Mouse (Mus musculus) neural tube, embryonic 10.5 days (tissue): Measurements from ENCODE around the gene Comt.

ENCODE experiments used
- DNase-seq: peaks from one replicate; pipeline ENCODE4 v3.0.0-alpha.2; 2017; ENCODE audit warnings: low spot score; ENCODE audit errors: extremely low spot score

Gene Comt

GRCm38 (mm10) chr16:18436128-18436527, 9.5 kb upstream of the Comt start:
- no peak for DNase-seq

DNA sequence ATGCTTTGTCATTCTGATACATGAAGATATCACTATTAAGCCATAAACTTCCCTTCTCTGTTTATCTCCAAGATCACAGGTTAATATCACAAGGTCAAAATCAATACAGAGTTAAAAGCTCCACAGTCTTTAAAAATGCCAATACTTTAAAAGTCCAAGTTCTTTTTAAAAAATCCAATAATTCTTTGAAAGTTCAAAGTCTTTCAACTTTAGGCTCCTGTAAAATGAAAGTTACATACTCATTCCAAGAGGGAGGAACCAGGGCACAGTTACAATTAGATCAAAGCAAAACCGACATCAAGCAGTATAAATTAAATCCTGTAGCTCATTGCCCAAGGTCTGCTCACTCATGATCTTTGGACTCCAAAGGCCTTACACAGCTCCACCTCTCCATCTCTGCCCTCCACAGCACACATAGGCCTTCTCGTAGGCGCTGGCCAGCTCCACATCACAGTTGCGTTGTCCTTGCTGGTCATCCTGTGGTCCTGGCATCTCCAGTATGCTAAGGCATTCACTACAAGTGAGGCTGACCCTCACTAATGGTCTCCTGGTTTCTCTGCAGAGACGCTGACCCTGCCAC, 6.8 kb upstream of the Comt start:
- no peak for DNase-seq

GRCm38 (mm10) chr16:18430641-18431212, 4.1 kb upstream of the Comt start:
- DNase-seq, result no peak

GRCm38 (mm10) chr16:18429641-18430040, 3.0 kb upstream of the Comt start:
- DNase-seq, result no peak

DNA sequence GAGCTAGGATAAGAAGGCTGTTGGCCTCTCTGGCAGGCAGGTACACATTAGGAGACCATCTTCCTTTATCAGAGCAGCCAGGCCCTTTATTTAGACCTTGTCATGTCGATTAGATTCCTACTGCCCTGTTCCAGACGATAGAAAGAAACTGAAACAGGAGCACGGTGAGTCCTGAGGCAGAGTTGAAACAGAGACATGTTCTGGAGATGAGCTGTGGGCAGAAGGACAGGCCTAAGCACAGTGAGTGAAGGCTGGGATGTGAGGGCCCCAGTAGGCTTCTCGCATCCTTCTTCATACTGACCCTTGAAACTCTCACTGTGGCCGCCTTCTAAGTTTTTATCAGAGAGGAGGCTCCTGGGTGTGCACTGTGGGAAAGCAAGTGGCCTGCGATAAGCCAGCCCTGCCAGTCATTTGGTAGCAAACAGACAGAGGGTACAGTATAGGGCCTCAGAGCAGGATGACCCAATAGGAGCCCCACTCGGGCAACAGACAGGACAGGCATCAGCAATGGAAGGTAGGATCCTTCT, 1.9 kb upstream of the Comt start:
- DNase-seq, result no peak

DNA sequence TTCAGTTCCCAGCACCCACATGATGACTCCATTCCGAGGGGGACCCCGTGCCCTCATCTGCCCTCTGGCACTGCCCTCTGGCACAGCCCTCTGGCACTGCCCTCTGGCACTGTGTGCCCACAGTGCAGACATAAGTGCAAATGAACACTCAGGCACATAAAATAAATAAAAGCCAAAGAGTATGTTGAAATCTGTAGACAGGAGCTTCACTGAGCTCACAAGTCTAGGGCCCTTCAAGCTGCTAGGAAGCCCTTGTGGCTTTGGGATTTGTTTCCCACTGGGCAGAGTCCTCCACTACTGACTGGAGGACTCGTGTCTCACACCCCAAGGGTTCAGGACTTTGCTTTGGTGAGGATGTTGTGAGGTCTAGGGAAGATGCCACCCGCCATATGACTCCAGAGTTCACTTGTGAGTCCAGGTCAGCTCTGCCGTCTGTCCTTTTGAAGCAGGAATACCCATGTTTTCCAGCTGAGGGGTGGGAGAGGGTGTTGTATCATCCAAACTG, 1.4 kb upstream of the Comt start:
- no peak for DNase-seq

GRCm38 (mm10) chr16:18426215-18426791, 349 bp downstream of the Comt start, which contains the start of gene Txnrd2:
Gene Txnrd2, plus strand, starts transcription at chr16:18426384.
- peak; percentile 81 for DNase-seq

DNA sequence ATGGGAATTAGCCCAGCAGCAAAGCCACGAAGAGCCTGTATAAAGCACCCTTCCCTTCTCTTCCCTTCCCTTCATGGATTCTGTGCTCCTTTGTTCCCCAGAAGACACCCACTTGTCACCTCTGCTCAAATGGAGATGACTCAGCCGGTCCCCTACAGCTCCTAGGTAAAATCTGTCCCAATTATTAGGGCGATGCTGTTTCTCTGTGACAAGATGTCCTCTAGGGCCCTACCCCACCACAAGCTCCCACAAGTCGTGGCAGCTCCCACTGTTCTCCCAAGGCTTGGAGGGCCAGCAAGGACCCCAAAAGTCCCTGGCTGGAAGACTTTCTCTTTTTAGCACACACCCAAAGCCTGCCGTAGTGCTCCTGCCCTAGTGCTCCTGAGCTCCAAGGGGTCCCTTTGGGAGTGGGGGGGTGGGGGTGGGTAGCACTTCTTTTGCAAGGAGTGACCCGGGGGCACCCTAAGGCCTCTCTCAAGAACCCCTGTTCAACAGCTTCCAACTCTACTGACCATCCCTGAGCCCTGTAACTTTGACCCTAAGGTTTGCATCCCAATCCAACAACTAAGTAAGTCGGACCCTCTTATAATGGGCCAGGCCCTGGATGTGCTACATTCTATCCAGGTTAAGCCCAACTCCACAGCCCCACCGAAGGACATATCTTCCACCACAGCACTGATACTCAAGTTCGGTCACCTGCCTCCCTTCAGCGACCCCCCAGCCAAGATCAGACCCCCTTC, 1.0 kb downstream of the Comt start:
- DNase-seq, result no peak

- no peak for DNase-seq
These were observed 2.1 kb downstream of the Comt start for GRCm38 (mm10) chr16:18424364-18425045.

GRCm38 (mm10) chr16:18423915-18424265, 2.8 kb downstream of the Comt start:
- no peak for DNase-seq

DNA sequence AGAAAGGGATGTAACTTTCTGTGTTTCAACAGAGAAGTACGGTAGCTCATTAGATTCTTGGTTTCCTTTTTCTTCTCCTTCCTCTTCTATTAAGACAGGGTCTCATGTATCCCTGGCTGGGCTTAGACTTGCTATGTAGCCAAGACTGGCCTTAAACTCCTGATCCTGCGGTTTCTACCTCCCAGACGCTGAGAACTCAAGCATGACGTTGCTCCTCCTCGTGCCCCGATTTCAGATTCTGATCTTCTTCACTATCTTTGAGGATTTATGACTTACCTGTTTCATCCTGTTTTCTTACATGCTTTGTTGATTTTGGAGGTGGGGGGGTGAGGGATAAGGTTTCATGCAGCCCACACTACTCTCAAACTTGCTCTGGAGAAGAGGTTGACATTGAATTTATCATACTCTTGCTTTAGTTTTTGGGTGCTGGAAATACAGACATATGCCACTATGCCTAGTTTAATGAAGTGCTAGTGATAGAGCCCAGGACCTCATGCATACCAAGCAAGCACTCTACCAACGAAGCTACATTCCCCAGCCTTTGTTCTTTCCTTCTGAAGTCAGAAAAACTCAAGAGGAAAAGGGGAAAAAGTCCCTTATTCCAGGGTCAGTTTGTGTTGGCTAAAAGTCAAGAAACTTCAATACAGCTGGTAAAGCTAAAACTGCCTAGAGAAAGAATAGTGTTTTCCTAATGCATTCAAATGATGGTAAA, 3.3 kb downstream of the Comt start:
- DNase-seq, result no peak

DNA sequence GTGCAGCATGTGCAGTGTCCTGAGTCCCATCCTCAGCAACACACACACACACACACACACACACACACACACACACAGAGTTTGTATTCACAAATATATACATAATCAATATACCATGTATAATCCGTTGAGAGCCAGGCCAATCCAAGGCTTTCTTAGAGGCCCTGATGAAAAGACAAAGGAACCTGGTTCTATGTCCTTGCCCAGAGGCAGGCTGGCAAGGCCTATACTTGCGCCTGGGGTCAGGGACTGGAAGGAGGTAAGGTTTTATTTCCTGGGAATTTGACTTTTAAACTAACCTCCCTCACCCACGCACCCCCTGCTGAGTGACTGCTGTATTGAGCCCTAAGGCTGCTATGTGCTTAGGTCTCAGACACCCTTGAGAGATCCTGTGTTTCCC, 6.1 kb downstream of the Comt start:
- no peak for DNase-seq

DNA sequence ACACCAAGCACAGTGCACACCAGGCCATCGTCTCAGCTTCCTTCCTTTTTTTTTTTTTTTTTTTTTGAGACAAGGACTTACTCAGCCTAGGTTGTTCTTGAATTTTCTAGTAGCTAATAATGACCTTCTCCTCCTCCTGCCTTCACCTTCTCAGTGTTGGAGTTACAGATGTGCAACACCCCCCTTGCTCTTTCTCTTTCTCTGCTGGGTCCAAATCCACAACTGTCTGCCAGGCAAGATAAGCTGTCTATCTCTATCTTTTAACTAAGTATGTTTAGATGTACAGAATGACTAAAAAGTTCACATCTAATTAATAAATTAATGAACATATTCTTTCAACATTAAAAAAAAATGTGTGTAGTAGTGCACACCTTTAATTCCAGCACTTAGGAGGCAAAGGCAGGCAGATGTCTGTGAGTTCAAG, 7.0 kb downstream of the Comt start:
- DNase-seq, result no peak

GRCm38 (mm10) chr16:18418756-18419602, 7.7 kb downstream of the Comt start:
- no peak for DNase-seq

- DNase-seq, result no peak
These were observed 9.2 kb downstream of the Comt start for GRCm38 (mm10) chr16:18417491-18417890.

GRCm38 (mm10) chr16:18416837-18417236, 9.8 kb downstream of the Comt start:
- DNase-seq, result no peak

DNA sequence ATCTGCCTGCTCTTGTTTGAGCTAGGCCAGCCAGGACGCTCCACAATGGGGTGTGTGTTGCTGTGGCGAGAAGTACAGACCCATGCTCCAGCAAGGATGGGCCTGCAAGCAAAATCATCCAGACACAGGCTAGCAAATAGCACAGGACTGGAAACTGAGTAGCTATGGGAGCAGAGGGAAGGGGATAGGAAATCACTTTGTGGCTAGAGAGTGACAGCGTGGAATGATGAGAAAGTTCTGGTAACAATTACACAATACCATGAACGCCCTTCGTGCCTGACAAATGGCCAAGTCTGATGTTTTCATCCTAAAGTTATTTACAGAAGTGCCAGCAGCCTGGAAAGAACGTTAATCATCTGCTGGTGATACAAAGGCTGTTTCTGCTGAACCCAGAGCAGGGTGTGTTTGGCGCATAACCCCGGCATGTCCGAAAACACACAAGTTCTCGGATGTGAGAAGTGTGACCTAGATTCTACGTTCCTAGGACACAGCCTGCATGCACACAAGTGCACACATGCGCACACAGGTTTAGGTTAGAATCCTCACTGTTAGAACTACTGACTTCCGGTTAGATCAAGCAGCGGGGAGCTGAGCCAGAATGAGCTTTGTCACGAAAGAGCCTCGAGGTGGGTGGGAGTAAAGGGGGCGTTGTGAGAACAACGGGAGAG, 10.4 kb downstream of the Comt start:
- no peak for DNase-seq

DNA sequence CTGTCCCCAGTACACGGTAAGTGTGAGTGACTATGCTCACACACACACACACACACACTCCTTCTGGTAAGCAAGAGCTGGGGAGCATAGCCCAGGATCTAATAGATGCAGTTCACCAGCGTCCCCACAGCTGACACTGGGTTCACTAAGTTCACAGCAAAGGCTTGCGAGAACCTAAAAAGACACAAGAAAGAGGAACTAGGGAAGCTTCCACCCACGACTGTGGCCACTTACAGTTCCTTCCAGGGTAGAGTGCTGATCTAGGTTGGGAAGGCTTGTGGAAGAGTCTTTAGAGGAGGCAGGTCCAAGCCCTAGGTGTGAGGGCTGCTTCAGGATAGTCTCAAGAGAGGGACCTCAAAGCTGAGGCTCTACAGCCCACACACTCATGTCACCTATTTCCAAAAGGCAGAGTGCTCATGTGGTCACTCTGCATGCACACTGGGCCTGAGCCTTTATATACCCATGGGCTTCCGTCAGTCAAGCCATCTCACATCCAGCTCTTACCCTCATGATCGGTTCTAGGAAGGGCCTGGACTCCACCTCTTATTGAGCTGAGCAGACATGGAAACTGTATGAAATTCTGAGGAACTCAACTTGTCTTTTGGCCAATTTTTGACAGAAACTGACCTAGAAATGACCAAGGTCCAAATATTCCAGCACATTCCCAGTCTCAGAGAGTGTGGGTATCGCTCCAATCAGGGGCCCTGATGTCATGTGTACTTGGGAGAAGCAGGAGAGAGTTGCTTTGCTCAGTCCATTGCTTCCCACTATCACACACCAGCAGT, 13.4 kb downstream of the Comt start:
- DNase-seq, result no peak
